Mouse (Mus musculus) lung, adult 2 months (tissue): ENCODE measurements around the gene Prdm16.

Experiments used
- CTCF ChIP-seq: fragments of 200-500 bp; IDR thresholded peaks from 2 replicates; pipeline ENCODE4 v1.5.1; 2011; ENCODE audit warnings: mild to moderate bottlenecking, low read length, control low read depth; ENCODE audit not compliant: insufficient read depth
- POLR2A ChIP-seq: fragments of 200-500 bp; IDR thresholded peaks from 2 replicates; pipeline ENCODE4 v1.6.1; 2011; ENCODE audit warnings: low read depth, mild to moderate bottlenecking, control low read depth, low read length, borderline replicate concordance; ENCODE audit errors: extremely low read depth

DNA sequence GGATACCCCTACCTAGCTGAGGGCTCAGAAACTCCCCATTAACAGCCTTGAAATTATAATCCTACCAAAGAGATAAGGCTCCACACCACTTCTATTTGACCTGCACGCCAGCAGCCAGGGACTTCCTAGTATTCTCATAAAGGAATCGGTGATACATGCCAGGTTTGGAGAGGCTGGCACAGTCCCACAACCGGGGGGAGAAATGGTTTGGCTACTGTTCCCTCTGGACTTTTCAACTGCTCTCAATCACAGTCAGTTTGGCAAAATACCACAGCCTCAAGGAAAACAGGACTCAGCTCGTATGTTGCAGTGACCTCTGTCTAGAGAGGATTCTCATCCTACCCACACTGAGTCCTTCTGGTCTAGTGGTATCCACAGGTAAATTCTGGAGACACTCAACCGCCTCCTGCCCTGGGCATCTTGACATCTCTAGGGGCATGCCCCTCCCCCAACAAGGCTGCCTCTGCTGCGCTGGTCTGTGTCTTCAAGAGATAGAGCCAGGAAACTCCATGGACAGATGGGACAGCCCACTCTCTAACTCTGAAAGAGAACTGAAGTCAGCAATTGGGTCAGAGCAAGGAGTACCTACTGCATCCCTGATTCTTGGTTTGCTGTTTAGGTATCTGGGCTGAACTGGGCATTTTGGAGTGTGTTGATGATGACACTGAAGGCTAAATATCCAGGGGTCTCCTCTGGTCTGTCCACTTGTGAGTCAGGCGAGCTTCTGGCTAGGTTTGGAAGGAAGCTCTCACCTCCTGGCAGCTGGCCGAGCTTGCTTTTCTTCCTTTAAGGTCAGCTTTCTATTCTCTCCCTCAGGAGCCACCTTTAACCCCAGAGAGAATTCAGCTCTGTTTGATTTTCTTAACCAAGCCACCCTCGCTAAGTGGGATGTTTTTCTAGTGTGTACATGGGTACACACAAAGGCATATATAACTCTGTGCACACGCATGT, 234.4 kb downstream of the Prdm16 start:
- TF ChIP-seq CTCF: no peak
- no peak for TF ChIP-seq POLR2A
